Mouse (Mus musculus): ENCODE measurements around the gene Ano9.

- no peak for TF ChIP-seq CTCF (IDR thresholded peaks at IDR 0.05; ENCODE audit: low read depth, low read length)
- TF ChIP-seq POLR2A (IDR thresholded peaks at IDR 0.05; ENCODE audit: insufficient read depth, low read length): no peak
These were observed 27.0 kb upstream of the Ano9 start for GRCm38 (mm10) chr7:141144650-141145049.

Measured in ES-Bruce4 (cell line).